Mouse (Mus musculus): ENCODE results near the gene Dbh.

The Dbh gene

GRCm38 (mm10) chr2:27166074-27166473, 1.0 kb downstream of the Dbh start:
- no peak for DNase-seq

GRCm38 (mm10) chr2:27166999-27167398, 2.0 kb downstream of the Dbh start:
- DNase-seq, result no peak

GRCm38 (mm10) chr2:27174242-27174641, 9.2 kb downstream of the Dbh start:
- DNase-seq, result no peak

- no peak for DNase-seq
Observed at GRCm38 (mm10) chr2:27175696-27176267, 10.7 kb downstream of the Dbh start.

GRCm38 (mm10) chr2:27179101-27179500, 14.1 kb downstream of the Dbh start:
- DNase-seq, result no peak

- peak in 1 of 2 experiments; percentile 21 for DNase-seq
Observed at GRCm38 (mm10) chr2:27181907-27182306, 16.9 kb downstream of the Dbh start.

GRCm38 (mm10) chr2:27183734-27184133, 18.7 kb downstream of the Dbh start:
- DNase-seq, result no peak

- DNase-seq, result no peak
Observed at GRCm38 (mm10) chr2:27187531-27187930, 22.5 kb downstream of the Dbh start.

GRCm38 (mm10) chr2:27189994-27190393, 25.0 kb downstream of the Dbh start:
- DNase-seq, result no peak

- DNase-seq, result no peak
Observed at GRCm38 (mm10) chr2:27198551-27199246, 33.7 kb downstream of the Dbh start.

GRCm38 (mm10) chr2:27200586-27200985, 35.6 kb downstream of the Dbh start:
- DNase-seq, result no peak

GRCm38 (mm10) chr2:27205666-27206065, 40.6 kb downstream of the Dbh start:
- no peak for DNase-seq

GRCm38 (mm10) chr2:27206128-27206797, 41.2 kb downstream of the Dbh start:
- DNase-seq, result peak; percentile 26 to 63

GRCm38 (mm10) chr2:27207126-27207525, 42.1 kb downstream of the Dbh start:
- peak; percentile 73 to 77 for DNase-seq

- no peak for DNase-seq
Observed at GRCm38 (mm10) chr2:27209370-27209769, 44.3 kb downstream of the Dbh start.

- no peak for DNase-seq
Observed at GRCm38 (mm10) chr2:27209816-27210215, 44.8 kb downstream of the Dbh start.

GRCm38 (mm10) chr2:27210255-27210654, 45.2 kb downstream of the Dbh start:
- peak; percentile 33 to 41 for DNase-seq

- no peak for DNase-seq
Observed at GRCm38 (mm10) chr2:27210676-27211210, 45.7 kb downstream of the Dbh start.

GRCm38 (mm10) chr2:27211966-27212893, 47.2 kb downstream of the Dbh start:
- DNase-seq, result peak; percentile 82 to 89

- DNase-seq, result no peak
Observed at GRCm38 (mm10) chr2:27215537-27215936, 50.5 kb downstream of the Dbh start.

GRCm38 (mm10) chr2:27218121-27218544, 53.1 kb downstream of the Dbh start:
- no peak for DNase-seq

- no peak for DNase-seq
Observed at GRCm38 (mm10) chr2:27218569-27218968, 53.5 kb downstream of the Dbh start.

GRCm38 (mm10) chr2:27223012-27223421, 58.0 kb downstream of the Dbh start:
- no peak for DNase-seq

Measured in kidney, adult 8-10 months (tissue).